Mouse (Mus musculus) kidney, adult 8-10 months (tissue): ENCODE results near the gene Ankrd28.
"Not testable (repeated sequence)": the region's sequence is repeated elsewhere in the genome, so short reads cannot be mapped to it uniquely, and the experiment has no call there.

Experiments used
- DNase-seq, 2 experiments: peaks; one replicate each; pipeline ENCODE4 v3.0.0; 2022

The Ankrd28 gene

DNA sequence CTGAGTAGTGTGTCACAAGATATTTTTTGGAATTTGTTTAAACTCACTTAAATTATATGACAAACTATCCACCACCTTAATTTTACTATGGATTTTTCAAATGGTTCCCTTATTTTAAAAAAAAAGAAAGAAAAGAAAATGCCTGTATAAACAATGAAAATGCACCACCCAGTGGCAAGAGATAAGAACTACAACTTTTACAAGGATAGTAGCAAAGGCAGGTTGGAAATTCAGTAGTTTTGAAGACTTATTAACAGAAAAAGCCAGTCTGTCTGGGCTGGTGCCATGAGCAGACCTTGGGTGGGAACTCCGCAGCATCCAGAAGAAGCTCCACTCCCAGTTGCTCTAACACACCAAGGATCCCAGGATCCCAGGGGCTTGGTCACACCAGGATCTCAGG is 39.7 kb downstream of the Ankrd28 start:
- peak in 1 of 2 experiments; percentile 33 for DNase-seq

DNA sequence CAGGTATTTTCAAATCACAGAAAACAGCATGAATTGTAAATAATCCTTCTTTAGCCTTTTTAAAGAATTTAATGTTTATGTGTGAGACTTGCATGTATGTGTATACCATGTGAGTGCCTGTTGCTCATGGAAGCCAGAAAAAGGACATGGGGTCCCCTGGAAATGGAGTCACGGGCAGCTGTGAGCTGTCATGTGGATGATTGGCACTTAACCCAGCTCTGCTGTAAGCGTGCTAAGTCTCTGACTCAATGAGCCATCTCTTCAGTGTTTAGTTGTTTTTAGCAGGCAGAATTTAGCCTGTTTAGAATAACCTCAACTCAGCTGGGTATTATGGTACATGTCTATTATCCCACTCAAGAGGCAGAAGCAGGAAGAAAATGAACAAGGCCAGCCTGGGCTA is 43.5 kb downstream of the Ankrd28 start:
- no peak for DNase-seq

DNA sequence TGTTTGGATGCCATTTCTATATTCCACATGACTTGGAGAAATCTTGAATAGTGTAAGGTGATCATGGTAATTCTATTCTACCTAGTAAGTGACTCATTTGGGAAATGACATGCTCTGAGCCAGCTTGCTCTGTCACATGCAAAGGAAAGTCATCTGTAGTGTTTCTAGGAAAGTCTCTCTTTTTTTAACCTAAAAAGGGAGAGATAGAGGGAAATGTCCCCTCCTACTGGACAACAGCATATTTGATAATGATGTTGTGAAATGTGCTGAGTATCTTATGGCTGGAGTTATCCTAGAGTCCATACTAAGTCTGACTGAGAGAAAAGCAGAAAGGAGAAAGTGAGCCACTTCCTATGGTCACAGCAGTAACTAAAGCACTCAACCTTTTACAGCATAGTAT is 44.8 kb downstream of the Ankrd28 start:
- no peak for DNase-seq

DNA sequence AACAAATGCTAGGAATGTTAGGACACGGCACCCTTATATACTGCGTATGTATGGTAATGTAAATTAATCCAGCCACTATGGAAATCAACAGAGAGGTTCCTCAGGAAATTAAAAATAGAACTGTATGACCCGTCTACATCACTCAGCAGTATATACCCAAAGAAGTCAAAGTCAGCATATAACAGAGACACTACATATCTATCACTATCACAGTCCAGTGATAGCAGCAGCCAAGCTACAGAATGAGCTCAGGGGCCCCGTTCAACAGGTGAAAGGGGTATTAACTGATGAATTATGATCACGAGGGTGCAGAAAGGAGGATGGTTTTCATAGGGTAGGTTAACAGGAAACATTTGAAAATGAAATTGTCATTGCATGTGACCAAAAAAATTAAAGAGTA is 45.5 kb downstream of the Ankrd28 start:
- no peak for DNase-seq

DNA sequence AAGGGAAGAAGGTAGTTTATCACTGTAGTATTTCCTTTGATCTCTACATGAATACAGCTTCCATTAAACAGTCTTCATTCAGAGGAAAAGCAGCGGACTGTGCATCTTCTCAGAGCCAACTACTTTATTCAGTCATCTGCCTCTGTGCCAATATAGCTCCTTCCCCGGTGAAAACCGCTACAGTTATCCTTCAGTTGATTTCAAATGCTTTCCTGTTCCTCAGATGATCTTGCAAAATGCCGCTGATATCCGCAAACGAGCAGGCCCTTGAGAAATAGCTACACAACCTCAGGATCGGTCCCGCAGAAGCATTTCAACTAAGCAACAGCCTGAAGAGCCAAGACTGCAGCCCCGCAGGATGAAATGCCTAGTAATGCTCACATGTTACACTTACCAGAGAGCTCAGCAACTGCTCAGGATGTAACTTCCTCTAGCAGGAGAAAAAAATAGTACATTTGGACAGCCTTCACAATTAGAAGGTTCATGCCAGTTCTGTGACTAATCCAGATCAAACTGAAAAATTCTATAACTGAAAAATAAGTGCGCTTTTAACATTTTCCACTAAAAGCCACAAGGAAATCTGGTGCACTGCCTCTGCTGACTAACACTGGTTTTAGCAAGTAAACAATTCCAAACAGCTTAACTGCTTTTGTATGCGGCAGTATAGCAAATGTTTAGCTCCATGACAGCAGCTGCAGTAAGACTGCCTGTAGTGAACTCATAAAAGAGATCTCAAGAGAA is 49.0 kb downstream of the Ankrd28 start:
- no peak for DNase-seq

DNA sequence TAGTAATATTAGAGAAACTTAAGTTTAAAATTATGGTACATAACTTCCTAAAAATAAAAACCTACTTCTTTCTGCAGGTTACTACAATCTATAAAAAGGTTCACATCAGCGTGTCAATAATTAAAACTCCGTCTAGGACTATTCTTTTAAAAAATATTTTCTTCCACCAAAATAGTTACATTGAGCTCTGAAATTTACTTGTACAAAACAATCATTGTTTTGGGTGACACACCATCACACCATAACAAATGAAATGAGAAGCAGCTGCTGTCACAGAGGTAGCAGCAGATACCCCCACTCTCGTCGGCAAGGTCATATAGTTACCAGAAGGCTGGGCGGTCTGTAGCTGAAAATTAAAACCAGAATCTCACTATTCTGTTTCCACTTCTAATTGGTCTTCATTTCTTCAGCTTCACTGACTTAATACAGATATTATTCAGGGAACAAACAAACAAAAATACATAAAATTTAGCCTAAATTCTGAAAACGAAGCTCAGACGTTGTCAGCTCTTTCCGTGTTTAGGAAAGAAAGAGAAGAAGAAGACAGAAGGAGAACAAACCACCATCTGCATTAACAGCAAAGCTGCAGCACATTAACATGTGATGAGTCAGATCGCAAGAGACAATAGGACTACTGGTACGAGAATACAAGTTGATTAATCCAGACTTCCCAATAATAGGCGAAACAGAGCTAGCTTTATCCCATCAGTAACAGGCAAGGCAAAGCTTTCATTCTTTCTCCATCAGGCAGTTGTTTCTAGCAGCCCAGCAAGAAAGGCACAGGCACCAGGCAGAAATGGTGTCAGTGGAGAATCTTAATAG is 49.8 kb downstream of the Ankrd28 start:
- no peak for DNase-seq

DNA sequence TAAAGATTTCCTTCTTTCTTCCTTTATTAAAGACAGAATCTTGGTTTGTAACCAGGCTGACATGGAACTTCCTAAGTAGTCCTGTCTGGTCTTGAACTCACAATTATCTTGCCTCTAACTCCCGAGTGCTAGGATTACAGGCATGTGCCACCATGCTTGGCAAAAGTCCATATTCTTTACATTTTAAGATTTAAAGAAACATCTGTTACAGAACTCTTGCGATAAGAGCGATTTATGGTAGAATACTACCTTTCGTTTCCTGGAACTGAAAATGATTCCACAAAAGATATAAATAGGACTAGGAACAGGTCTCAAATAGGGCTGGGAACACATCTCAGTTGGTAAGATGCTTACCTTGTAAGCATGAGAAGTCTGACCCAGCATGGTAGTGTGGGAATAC is 56.9 kb downstream of the Ankrd28 start:
- no peak for DNase-seq

DNA sequence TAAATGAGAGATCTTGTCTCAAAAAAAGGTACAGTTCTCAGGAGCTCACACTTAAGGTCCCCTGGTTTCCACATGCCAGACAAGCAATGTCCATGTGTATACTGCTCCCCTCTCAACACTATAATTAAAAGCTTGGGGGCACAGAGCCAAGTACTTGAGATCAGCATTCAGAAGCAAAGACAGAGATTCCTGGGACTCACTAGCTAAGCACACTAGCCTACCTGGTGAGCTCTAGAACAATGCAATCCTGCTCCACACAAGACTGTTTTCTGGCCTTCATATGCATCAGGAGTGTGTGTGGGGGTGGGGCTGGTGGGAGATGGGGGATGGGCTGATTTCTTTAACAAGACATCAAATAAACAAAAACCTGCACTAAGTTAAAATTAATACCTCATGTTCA is 58.2 kb downstream of the Ankrd28 start:
- DNase-seq = no peak

DNA sequence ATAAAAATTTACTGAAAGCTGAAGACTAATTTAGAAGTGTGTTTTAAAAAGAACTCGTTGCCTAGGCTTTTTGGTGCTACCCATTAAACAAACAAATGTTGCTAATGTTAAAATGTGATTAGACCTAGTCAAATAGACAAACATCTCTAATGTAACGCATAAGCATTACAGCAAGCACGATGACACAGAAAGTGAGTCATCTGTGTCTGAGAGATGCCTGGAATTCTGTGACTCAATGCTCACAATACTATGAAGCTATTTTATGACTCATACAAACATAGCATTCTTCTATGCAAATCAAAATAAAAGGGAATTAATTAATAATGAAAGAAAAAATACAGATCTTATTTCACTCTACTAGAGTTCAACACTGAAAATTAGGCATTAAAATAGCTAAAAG is 61.9 kb downstream of the Ankrd28 start:
- no peak for DNase-seq

DNA sequence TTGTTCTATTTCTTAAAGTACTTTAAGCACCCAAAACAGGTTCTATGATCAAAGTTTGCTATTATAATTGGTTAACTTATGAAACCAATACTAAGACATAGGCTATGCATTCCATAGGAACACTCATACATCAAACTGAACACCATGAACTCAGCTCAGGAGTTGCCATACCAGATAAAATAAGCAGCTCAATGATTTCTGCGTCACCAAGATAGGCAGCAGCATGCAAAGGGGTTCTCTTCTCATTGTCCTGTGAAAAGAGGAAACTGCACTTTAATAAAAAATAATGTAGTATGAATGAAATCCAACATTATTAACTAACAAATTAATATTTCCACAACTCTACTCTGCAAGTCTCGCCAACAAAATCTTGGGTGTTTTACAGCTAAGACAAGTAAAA is 66.4 kb downstream of the Ankrd28 start:
- no peak for DNase-seq

DNA sequence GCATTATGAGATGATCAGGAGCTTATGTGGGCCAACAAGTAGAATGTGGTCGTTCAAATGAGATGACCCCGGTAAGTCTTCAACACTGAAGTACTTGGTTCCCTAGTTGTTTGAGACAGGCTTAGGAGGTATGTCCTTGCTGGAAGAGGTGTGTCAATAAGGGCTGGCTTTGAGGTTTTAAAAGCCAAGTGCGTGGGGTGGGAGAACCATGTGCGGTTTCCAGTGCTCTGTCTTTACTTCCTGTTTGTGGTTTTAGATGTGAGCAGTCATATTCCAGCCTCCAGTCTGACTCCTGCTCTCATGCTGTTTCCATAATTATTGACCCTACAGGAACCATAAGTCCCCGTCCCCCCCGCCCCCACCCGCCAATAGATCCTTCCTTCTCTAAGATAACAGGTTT is 68.7 kb downstream of the Ankrd28 start:
- no peak for DNase-seq

DNA sequence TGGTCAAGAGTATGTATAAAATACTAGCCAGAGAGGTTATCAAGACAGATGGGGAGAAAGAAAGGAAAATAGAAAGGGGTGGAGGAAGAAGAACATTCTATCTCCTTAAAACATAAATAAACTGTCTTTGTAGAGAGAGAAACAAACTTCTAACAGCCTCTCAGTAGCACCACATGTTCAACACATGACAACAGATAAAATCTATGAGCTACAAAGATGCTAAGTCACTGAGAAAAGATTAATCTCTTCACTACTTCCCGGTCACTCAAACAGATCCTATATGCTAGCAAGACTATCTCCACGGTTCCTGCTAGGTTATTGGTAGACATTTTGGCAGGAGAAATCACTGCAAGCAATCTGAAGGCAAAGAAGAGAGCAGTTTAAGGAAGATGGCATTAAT is 71.3 kb downstream of the Ankrd28 start:
- DNase-seq = no peak

DNA sequence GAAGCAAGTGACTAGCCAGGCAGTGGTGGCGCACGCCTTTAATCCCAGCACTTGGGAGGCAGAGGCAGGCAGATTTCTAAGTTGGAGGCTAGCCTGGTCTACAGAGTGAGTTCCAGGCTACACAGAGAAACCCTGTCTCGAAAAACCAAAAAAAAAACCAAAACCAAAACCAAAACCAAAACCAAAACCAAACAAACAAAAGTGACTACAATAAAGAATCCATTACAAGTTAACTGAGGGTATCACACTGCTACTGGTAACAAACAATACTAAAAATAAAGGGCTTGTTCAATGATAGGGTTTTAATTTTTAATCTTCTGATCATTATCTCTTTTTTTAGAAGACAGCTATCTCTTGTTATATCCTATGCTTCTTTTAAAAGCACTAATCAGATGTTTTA is 72.0 kb downstream of the Ankrd28 start:
- DNase-seq = not testable (repeated sequence)

DNA sequence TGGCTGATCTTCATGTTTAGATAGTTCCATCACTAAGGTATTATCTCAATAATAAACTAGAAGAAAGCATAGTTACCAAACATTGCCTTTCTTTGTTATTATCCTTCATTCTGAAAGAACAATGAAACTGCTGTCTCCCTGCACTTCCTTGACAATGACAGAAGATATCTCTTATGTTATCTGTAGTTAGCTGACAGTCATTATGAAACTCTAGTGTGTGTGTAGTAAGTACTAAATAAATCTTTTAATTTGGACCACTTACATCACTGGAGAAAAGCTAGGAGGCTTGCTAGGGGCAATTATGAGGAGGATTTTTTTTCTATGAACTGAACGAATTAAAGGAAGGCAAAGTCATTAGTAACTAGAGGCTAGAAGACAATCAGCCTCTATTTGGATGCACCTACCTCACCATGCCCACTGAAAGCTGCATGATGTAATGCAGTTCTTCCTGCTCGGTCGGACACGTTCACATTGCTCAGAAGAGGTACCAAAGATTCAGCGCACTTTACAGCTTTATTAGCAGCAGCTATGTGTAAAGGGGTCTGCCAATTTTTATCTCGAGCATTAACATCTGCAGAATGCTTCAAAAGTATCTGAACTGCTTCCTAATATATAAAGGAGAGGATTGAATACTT is 82.1 kb downstream of the Ankrd28 start:
- DNase-seq = no peak

DNA sequence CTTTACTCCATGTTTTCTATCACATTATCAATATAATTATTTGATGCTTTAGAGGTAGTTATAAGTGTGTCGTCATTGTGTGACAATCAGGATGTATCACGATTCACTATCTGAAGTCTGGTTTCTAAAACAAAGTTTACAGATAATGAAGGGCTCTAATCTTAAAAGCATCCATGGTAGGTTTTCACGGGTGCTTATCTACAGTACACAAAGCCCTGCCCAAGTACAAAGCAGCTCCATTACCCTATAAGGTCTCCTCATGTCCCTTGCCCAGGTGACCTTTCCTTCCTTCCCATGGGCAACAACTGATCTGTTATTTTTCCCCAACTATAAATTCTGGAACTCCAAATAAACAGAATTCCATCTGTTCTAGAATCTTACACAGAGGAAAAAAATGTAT is 87.9 kb downstream of the Ankrd28 start:
- no peak for DNase-seq

DNA sequence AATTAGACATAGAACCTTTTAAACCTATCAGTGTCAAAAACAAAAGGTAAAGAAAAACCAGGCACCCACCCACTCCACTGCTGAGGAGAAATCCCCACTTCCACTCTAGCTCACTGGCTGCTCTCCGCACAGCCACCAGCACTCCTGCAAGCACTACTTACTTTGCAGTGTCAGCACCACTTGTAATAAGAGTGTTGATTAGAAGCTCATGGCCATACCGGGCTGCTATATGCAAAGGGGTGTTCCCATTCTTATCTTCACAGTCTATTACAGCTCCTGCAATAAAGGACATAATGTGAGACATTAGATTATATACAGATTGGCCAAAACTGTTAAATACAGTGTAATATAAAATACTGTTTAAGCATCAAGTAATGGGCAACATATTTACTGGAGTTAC is 95.6 kb downstream of the Ankrd28 start:
- DNase-seq = no peak

DNA sequence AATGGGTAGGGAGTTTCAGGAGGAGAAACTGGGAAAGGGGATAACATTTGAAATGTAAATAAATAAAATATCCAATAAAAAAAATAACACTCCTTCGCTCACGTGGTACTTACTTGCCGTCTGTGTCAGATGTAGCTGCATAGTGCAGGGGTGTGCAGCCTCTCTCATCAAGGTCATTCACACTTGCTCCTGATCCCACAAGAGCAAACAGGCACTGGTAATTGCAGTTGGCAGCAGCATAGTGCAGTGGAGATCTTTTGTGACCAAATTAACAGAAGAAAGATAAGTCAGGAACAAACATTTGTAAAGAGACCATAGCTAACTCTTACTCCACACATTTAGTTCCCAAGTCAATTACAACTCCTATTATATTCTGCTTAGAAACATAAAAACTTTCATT is 102.9 kb downstream of the Ankrd28 start:
- DNase-seq = no peak

DNA sequence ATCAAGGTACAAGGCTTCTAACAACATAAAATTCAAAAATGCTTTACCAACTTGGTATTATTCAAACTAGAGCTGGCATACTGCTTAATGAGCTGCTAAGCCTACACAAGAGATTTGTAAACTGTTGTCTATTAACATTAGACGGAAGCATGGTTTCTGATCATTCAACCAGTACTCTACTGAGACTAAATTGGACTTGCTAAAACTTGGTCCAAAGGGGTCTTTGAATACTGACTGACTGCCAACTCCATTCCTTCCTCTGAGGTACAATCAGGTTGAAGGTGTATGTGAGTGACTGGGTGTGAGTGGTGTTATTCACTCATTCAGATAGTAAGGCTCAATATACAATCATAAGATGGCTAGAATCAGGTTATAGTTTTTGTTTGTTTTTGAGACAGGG is 107.7 kb downstream of the Ankrd28 start:
- DNase-seq = no peak

DNA sequence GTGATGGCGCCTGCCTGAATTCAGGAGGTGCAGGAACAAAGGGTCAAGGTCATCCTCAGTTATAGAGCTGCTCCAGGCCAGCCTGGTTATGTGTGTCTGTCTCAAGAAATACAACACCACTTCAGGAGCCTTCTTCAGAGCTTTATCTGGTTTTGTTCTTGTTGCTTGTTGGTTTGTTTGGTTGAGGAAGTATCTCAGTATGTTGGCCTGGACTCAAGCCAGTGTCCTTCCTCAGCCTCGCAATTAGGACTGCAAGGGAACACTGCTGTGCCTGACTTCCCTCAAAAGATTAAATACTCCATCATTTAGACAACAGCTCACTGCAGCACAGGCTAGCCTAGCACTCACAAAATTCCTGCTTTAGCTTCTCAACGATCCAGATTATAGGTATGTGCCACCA is 109.2 kb downstream of the Ankrd28 start:
- DNase-seq = no peak

DNA sequence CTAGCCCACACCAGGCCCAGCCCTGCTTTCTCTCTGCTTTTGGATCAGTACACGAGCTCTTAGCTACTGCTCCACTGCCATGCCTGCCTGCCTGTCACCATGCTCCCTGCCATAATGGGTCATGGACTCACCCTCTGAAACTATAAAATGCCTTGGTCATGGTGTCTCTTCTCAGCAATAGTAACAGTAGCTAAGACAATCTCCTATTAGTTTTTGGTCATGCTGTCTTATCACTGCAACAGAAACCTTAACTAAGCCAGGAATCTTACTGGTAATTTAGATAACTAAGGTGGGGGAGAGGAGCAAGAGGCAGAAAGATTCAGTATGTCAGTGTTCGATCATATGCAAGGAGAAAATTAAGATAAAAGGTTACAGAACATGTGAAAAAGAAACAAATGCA is 112.1 kb downstream of the Ankrd28 start:
- DNase-seq = no peak

DNA sequence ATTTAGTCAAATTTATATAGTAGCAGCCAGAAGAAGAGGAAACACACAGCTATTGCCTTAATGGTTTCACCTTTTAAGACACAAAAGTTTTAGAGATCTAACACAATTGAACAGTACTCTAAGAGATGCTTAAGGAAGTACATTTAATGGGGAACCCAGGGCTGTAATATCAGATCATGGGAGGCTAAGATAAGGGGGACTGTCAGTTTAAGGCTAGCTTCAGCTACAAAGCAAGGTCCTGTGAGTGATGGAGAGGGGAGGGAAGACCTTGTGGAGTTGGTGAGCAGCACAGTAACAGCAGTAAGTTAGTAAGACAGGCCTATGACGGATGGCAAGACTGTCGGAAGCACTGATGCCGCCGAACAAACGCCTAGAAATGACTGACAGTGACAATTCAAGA is 113.1 kb downstream of the Ankrd28 start:
- no peak for DNase-seq

DNA sequence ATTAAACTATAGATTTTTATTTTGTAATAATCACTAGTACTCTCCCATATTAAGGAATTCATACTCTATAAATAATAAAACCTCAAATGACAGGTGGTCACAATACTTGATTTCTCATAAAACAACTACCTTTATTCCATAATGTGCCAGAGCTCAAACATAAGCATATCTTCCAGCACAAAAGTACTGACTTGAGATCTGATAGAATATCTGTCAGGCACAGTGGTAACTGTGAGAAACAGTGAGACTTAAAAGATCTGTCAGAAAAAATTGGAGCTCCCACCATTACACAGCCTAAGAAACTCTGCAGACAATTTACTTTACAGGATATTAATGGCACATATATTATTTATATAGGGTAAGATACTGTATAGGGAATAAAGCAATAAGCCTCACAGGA is 114.8 kb downstream of the Ankrd28 start:
- DNase-seq = no peak

DNA sequence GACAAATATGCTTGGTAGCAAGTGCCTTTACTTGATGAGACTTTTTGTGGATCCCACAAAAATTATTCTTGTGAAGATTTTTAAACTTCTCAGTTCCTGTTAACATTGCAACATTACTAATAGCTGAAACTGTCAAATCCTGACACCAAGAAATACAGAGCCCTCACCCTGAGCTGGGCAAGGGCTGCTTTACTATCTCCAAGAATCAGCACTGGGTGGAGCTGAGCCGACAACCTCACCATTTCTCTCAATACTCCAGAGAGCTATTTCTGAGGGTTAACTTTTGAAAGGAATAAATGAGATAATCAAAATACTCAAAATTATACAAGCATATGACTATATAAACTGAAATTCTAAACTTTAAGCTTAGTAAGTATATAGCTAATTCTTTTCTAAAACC is 121.1 kb downstream of the Ankrd28 start:
- DNase-seq = no peak

DNA sequence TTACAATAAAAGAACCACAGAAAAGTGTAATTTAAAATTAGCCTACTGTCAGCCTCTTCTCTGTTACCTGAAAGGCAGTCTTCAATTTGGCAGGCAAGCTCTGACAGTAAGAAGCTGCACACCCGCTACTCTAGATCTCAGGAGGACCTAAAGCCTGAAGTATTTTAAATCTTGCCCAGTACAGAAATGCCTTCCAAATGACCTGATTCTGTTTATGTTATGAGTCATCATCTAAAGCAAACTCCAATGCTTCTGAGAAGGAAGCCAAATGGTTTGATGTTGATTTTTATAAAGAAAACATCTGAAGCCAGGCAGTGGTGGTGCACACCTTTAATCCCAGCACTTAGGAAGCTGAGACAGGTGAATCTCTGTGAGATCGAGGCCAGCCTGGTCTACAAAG is 130.1 kb downstream of the Ankrd28 start:
- no peak for DNase-seq
